Mouse (Mus musculus) hematopoietic stem cell, adult 5-6 weeks (primary cell): ENCODE data around the gene Nptx2. TPM values are rescaled to one million over a fixed set of nuclear protein-coding genes. Genes with fewer than 3 reads are reported as not detected.

ENCODE experiments used
- ATAC-seq, 2 experiments: fragments of 125-278 bp in 1 of 2; replicated peaks in 1 of 2; 2 replicates each; pipeline ENCODE4 v1.8.0; 2016 to 2017; ENCODE audit warnings: inconsistent platforms in 2 of 2, mild to moderate bottlenecking in 2 of 2, moderate number of reproducible peaks in 2 of 2, low read depth in 1 of 2, moderate TSS enrichment in 1 of 2; ENCODE audit not compliant: low FRiP score in 2 of 2, poor library complexity in 2 of 2, severe bottlenecking in 2 of 2, insufficient read depth in 1 of 2, low TSS enrichment in 1 of 2
- total RNA-seq: library from RNA; stranded (forward); fragments of 172-1452, 232-1000 nt; gene quantifications from 2 replicates; pipeline ENCODE4 v1.2.3, GENCODE M21; 2017

Gene Nptx2
- total RNA-seq, result not detected in 2 replicates

DNA sequence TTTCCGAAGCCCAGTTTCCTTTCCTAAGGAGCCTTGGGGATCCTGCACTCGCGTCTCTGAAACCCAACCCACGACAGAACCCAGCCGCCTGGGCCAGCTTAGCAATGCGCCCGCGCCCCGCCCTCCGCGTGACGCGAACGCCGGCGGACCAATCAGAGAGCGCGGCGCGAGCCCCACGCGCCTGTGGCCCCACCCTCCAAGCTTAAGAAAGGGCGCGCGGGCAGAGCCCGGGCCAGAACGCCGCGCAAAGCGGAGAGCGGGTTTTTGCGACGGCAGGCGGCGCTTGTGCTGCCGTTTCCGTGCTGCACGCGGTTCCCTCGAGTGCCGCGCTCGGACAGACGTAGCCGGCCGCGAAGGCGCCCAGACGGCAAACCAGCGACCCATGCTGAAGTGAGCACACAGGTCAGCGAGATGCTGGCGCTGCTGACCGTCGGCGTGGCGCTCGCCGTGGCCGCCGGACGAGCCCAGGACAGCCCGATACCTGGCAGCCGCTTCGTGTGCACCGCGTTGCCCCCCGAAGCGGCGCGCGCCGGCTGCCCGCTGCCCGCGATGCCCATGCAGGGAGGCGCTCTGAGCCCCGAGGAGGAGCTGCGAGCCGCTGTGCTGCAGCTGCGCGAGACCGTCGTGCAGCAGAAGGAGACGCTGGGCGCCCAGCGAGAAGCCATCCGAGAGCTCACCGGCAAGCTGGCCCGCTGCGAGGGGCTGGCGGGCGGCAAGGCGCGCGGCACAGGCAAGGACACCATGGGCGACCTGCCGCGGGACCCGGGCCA lies at the start of gene Nptx2:
Nptx2 (plus strand) TSS at position 250 of the 770 bp plus-strand sequence.
- ATAC-seq, result peak in 1 of 2 experiments; percentile 51; a peak in 3 of 4 replicates

DNA sequence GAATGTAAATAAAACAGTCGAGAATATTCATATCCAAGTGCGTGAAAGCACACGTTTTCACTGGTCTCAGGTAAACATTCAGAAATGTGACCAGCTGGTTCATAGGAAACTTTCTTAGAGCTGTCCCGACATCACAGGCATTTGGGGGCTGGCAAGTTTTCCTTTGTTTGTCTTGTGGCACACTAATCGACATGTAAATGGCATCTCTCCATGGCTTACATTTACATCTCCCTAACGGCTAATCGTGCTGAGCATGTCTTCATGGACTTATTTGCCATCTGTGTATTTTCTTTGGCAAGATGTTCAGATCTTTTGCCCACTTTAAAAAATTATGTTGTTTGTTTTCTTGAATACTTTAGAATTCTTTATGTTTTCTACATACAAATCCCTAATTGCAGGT lies 49.2 kb upstream of the Nptx2 start:
- no peak for ATAC-seq

GRCm38 (mm10) chr5:144504239-144504638 lies 41.5 kb upstream of the Nptx2 start:
- no peak for ATAC-seq

- no peak for ATAC-seq
Measured at GRCm38 (mm10) chr5:144505731-144506130, 40.0 kb upstream of the Nptx2 start.

- ATAC-seq, result no peak
Measured at GRCm38 (mm10) chr5:144506156-144506555, 39.5 kb upstream of the Nptx2 start.

DNA sequence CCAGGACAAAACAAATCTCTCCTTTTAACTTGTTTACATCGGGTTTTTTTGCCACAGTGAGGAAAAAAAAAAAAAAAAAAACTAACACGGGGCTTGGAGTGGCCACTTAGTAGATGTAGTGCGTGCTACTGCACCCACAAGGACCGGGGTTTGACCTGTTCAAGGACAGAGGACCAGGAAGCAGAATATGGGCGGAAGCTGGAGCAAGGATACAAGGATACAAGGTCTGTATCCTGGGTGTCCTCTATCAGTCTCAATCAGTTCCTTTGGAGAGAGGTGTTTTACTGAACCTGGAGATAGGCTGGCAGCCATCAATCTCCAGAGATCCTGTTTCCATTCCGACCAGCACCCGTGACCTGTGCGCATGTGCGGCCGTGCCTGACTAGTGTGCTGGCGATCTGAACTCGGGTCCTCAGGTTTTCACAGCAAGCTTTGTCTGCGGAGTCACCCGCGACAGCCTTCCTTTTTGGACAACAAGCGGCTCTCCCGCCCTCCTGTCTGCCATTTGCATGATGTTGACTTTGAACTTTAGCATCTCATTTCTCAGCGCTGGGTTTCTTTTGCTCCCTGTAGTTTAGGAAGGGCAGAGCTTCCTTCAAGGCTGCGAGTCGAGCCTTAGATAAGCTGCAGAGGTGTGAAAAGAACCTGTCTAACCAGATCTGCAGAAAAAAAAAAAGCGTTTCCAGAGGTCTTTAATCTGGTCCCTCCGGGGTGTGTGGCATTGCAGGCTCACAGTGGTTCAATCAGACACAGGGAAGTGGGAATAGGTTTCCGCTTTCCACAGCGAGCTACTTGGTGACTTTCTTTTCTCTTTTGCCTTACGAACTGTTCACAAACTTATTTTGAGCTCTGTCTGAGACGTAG lies 38.8 kb upstream of the Nptx2 start:
- ATAC-seq, result no peak

- no peak for ATAC-seq
Measured at GRCm38 (mm10) chr5:144509431-144509830, 36.3 kb upstream of the Nptx2 start.

GRCm38 (mm10) chr5:144514738-144515137 lies 31.0 kb upstream of the Nptx2 start:
- no peak for ATAC-seq

- no peak for ATAC-seq
Measured at GRCm38 (mm10) chr5:144515241-144515640, 30.5 kb upstream of the Nptx2 start.

DNA sequence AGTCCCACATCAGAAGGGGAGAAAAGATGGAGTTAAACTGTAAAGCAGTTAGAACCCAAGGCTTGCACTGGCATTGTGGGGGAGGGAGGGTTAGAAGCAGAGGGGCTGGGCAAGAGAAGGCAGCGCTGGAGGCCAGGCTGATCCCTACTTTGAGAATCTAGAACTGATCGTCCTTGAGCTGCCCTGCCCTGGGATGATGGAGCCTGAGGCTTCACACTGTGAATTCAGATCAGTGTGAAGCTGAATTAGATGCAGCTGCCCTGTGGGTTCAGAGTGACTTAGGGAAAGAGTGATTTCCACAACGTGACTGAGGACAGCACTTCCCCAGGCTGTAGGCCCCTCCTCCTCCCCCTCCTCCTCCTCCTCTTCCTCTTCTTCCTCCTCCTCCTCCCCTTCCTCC lies 25.6 kb upstream of the Nptx2 start:
- ATAC-seq, result no peak

- no peak for ATAC-seq
Measured at GRCm38 (mm10) chr5:144524774-144525173, 20.9 kb upstream of the Nptx2 start.

DNA sequence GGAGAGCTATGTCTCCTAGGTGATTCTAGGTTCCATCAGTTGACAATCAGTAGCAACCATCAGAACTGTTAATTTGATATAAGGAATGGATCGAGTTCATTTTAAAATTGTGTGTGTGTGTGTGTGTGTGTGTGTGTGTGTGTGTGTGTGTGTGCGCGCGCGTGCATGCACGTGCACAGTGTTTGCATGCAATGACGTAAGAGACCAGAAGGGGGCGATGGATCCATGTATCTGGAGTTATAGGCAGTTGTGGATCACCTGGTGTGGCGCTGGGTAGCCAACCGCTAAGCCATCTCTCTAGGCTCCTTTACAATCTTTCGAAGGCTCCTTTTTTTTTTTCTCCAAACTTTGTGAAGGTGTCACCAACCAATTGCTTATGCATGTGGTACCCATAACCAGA lies 16.6 kb upstream of the Nptx2 start:
- no peak for ATAC-seq

GRCm38 (mm10) chr5:144542711-144543308 lies 2.9 kb upstream of the Nptx2 start:
- ATAC-seq, result no peak

- no peak for ATAC-seq
Measured at GRCm38 (mm10) chr5:144546423-144546995, 807 bp downstream of the Nptx2 start.

- no peak for ATAC-seq
Measured at GRCm38 (mm10) chr5:144547333-144547878, 1.7 kb downstream of the Nptx2 start.

DNA sequence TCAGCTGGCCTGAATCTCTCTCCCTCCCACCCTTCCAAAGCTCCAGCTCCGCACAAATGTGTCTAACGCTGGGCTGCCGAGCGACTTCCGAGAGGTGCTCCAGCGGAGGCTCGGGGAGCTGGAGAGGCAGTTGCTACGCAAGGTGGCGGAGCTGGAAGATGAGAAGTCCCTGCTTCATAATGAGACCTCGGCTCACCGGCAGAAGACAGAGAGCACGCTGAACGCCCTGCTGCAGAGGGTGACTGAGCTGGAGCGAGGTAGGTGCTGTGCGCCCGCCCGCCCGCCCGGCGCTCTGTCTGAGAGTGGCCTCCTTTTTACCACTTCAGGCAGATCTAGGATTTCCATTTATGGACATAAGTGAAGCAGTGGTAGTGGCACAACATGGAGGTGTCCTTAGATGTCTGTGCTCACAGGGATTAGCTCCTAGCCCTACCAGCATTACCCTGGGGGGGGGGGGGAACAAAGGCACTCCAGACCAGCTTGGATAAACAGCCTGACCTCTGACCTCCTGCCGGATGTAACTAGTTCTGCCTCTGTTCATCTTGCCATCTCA lies 2.5 kb downstream of the Nptx2 start:
- ATAC-seq, result no peak

GRCm38 (mm10) chr5:144550003-144550402 lies 4.3 kb downstream of the Nptx2 start:
- ATAC-seq, result no peak
